Mouse (Mus musculus): ENCODE measurements at regions not wholly inside any gene's neighbourhood (a gene's known extent, or its start where the extent isn't known, plus 50 kb on each side); places are given as distances from the start of the nearest gene placed in this dataset.

- TF ChIP-seq CTCF (IDR thresholded peaks at IDR 0.05; ENCODE audit: low read depth, low read length) (no peak), POLR2A (IDR thresholded peaks at IDR 0.05; ENCODE audit: insufficient read depth, low read length) (no peak), EP300 (IDR thresholded peaks at IDR 0.05; ENCODE audit: insufficient read depth, low read depth, low read length) (no peak)
Measured at GRCm38 (mm10) chr13:86238054-86238453, 191.3 kb upstream of the Cox7c start.

All from ES-Bruce4 (cell line).